8 mouse cellular contexts compared by ENCODE assay signal in the genomic region with DNA sequence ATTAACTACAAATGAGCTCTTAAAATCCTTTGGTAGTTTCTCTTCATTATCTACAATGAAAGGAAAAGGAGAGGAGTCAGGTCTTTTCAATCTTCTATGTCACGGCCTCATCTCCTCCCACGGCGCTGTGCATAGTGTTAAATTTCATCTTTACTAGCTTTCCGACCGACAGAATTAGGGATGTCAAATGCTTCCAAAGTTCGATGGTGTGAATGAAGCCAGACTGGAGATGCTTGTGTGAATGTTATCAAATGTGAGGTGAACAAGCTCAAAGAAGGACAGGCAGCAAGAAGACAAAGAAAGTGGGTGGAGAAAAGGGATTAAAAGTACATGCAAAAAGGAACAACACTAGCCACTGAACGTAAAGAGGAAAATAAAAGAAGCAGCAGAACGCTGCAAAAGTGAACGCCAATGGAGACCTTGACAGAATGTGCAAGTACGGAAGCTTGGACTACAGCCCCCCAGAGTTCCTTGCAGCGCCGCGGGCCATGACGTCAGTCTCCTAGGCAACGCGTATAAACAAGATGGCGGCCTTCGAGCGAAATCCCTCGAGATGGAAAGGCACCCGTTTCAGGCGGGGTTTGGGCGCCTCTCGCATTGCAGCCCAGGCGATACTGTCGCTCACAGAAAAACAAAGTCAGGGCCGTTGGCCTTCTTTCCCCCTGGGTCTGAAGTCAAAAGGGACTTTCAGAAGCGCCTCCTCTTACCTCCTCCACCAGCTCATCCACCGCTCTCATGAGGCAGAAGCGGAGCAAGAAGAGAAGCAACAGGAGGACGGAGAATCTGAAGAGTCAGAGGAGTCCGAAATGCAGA. TPM values are rescaled to one million over a fixed set of nuclear protein-coding genes. Genes with fewer than 3 reads are reported as not detected.
A peak's percentile ranks its signal among the peaks of the same experiment; 100 is the strongest.
DNase-seq lines count a peak whose midpoint lies in the region; TF ChIP-seq lines count a peak whose summit lies in the region.

Lrguk (plus strand) TSS at position 516 of the 813 bp plus-strand sequence.

- H3K4me3 ChIP-seq in gastrocnemius, adult 2 months = peak within 1 kb of the TSS; percentile 84
- H3K4me3 ChIP-seq in megakaryocyte, embryonic 14.5 days (replicated peaks) = peak within 1 kb of the TSS; percentile 92

- no peak for TF ChIP-seq CTCF in gastrocnemius, adult 2 months (IDR thresholded peaks at IDR 0.05)

- H3K4me1 ChIP-seq in megakaryocyte, embryonic 14.5 days = peaks cover 13% of the 10 kb centered on the region

- H3K36me3 ChIP-seq in megakaryocyte, embryonic 14.5 days (replicated peaks; ENCODE audit: low read length) = no peaks in the 10 kb centered on the region

- H3K27ac ChIP-seq in gastrocnemius, adult 2 months = peak within 1 kb of the TSS; percentile 28; the same call in 1 of the 2 replicates

- intact Hi-C loops in gastrocnemius, adult 2 months (cut with DNase I) = no loop called here

- H3K9me3 ChIP-seq in megakaryocyte, embryonic 14.5 days = peaks cover 7% of the 10 kb centered on the region

- H3K27me3 ChIP-seq in megakaryocyte, embryonic 14.5 days (replicated peaks) = peaks cover 2% of the 10 kb centered on the region

- peak; percentile 86 for DNase-seq in T-cell, adult 2 months (ENCODE audit: low spot score)
- peak; percentile 85 to 90 for DNase-seq in cerebellum, postnatal 25 days
- peak; percentile 86 for DNase-seq in gastrocnemius, adult 2 months
- DNase-seq in hindlimb bud, embryonic 11.5 days (ENCODE audit: extremely low spot score, low read depth, low spot score) = peak; percentile 81
- peak; percentile 72 to 83 for DNase-seq in left cerebral cortex, adult 8-10 months (ENCODE audit: low spot score in 2 of 2)
- DNase-seq in right cerebral cortex, postnatal 10 days (ENCODE audit: low spot score in 2 of 2) = peak; percentile 94 to 95
- peak; percentile 72 for DNase-seq in urinary bladder, postnatal 25 days (ENCODE audit: low spot score)

RNA-seq across cellular contexts. Expression of gene Lrguk, which starts in this region (rescaled TPM):
- under 1 TPM in 1 of 2 experiments, not detected in 1; 0.03 TPM for total RNA-seq in gastrocnemius, adult 2 months (2021)
- total RNA-seq in left cerebral cortex, adult 8-10 months (2022) = 1 to 10 TPM; 2.4 to 3.3 (median 2.8) TPM
- polyA plus RNA-seq in megakaryocyte, embryonic 14.5 days (2012; ENCODE audit: insufficient read depth, low replicate concordance) = not detected in 2 replicates

Comparison
In these comparisons a context has a peak if more than half of its experiments do, and no peak if none do; other contexts are left out.
1. Peak in every context shown above with its lines: DNase-seq, H3K4me3 ChIP-seq and H3K27ac ChIP-seq.
2. Peak in DNase-seq, H3K4me3 ChIP-seq and H3K27ac ChIP-seq in gastrocnemius, adult 2 months; RNA of the gene not detected or under 1 TPM.